Mouse (Mus musculus): ENCODE data around the gene Oaz2. TPM values are rescaled to one million over a fixed set of nuclear protein-coding genes. Genes with fewer than 3 reads are reported as not detected.

The Oaz2 gene
- polyA plus RNA-seq, 1 experiment from 2014 or later, result 204 TPM

DNA sequence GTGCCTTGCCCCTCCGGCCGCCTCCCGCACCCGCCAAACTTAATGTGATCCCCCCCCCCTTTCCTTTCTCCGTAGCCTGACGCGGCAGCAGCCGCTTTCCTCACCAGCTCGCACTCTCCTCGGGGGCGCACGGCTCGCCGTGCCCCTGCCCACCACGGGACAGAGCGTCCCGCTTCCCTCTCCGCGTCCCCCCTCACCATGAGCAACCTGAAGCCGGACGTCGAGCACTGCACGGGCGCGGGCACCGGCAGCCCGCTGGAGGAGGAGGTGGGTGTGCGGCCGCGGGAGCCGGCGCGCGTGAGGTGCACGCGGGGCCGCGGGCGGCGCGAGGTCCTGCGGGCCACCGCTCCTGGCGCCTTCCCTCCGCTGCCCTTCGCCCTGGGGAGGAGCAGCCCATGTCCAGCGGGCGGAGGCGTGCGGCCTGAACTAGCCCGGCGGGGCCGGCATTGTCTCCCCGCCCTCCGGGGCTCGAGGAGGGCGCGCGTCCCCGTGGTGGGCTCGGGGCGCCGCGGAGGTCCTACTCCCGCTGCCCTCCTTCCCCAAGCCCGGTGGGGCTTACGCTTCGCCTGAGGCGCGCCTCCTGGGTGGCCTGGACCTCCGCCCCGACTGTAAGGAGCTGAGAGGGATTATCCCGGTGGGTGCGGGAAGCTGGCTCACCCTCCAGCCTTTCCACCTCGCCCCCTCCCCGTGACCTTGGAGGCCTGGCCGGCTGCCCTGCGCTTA is 37.0 kb upstream of the Oaz2 start:
- peak; percentile 83 for ATAC-seq (ENCODE audit: low FRiP score, low TSS enrichment)
- Histone ChIP-seq H3K4me2 (replicated peaks; ENCODE audit: low read depth, low read length) (peak overlapping the region; percentile 98), H3K4me1 (ENCODE audit: control insufficient read depth, insufficient read depth, low read length) (peaks cover 14% of the 10 kb centered on the region; the same call in 1 of the 2 replicates), H3K9ac (ENCODE audit: low read depth, low read length) (peak overlapping the region; percentile 83), H3K36me3 (ENCODE audit: control insufficient read depth, insufficient read depth, low read length) (no peaks in the 10 kb centered on the region), H3K9me3 (ENCODE audit: control insufficient read depth, low read length) (no peaks in the 10 kb centered on the region), H3K4me3 (ENCODE audit: low read length) (peak overlapping the region; percentile 77), H3K27ac (ENCODE audit: low read depth, low read length) (peak overlapping the region; percentile 20; the same call in 1 of the 2 replicates), H3K27me3 (ENCODE audit: control insufficient read depth, insufficient read depth, low read length) (peaks cover 12% of the 10 kb centered on the region)
- under 1% methylated on average over 63 of the region's 78 CpGs for WGBS

DNA sequence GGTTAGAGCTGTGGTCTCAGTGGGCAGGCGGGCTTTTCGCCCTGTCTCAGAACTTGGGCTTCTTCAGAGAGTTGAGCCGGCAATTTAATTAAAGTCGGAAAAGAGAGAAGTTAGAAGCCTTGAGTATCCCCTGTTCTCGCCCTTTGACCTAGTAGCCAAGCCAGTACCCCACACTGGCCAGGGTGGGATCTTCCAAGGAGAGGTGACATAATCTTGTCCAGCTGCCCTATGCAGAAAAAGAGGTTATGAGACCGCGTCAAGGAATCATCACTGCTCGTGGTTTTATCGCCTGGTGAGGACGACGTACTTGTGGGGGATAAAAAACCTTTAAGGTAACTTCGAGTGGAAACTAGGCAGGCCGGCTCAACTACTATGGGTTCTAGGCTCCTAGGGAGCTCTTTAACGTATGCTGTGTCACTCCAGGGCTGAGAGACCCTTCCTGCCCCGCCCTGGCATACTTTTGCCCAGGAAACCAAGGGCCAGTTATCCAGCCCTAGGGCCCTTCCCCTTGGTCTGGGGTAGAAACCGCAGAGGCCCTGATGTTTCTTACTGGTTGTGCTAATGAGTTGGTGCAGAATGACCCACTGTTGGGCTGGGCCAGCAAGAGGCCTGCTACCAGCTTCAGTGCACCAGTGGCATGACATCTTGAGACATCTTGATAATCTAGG is 36.3 kb upstream of the Oaz2 start:
- Histone ChIP-seq H3K36me3 (ENCODE audit: control insufficient read depth, insufficient read depth, low read length) (no peaks in the 10 kb centered on the region), H3K4me1 (ENCODE audit: control insufficient read depth, insufficient read depth, low read length) (peaks cover 14% of the 10 kb centered on the region; the same call in 1 of the 2 replicates), H3K9ac (ENCODE audit: low read depth, low read length) (peak overlapping the region; percentile 83), H3K27me3 (ENCODE audit: control insufficient read depth, insufficient read depth, low read length) (peaks cover 12% of the 10 kb centered on the region), H3K27ac (ENCODE audit: low read depth, low read length) (no peak overlapping the region), H3K4me2 (replicated peaks; ENCODE audit: low read depth, low read length) (peak overlapping the region; percentile 98), H3K9me3 (ENCODE audit: control insufficient read depth, low read length) (no peaks in the 10 kb centered on the region), H3K4me3 (ENCODE audit: low read length) (peak overlapping the region; percentile 77)
- no peak for ATAC-seq (ENCODE audit: low FRiP score, low TSS enrichment)
- 25% methylated on average over 16 of the region's 16 CpGs for WGBS

DNA sequence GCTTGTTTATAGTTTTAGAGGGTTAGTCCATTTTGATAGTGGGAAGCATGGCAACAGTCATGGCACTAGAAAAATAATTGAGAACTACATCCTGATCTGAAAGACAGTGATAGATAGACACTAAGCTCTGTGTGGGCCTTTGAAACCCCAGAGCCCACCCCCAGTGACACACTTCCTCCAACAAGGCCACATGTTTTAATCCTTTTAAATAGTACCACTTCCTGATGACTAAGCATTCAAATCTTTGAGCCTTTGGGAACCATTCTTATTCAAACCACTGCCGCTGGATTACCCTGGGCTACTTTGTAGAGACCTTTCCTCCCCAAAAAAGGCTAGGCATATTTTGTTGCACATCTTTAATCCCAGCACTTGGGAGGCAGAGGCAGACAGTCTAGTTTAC is 32.0 kb upstream of the Oaz2 start:
- WGBS, result 85% methylated on average over 1 of the region's 1 CpGs
- Histone ChIP-seq H3K36me3 (ENCODE audit: control insufficient read depth, insufficient read depth, low read length) (no peaks in the 10 kb centered on the region), H3K27me3 (ENCODE audit: control insufficient read depth, insufficient read depth, low read length) (no peaks in the 10 kb centered on the region), H3K27ac (ENCODE audit: low read depth, low read length) (no peak overlapping the region), H3K9ac (ENCODE audit: low read depth, low read length) (no peak overlapping the region), H3K9me3 (ENCODE audit: control insufficient read depth, low read length) (no peaks in the 10 kb centered on the region), H3K4me3 (ENCODE audit: low read length) (no peak overlapping the region), H3K4me2 (replicated peaks; ENCODE audit: low read depth, low read length) (no peak overlapping the region), H3K4me1 (ENCODE audit: control insufficient read depth, insufficient read depth, low read length) (peaks cover 20% of the 10 kb centered on the region)
- ATAC-seq (ENCODE audit: low FRiP score, low TSS enrichment), result no peak

DNA sequence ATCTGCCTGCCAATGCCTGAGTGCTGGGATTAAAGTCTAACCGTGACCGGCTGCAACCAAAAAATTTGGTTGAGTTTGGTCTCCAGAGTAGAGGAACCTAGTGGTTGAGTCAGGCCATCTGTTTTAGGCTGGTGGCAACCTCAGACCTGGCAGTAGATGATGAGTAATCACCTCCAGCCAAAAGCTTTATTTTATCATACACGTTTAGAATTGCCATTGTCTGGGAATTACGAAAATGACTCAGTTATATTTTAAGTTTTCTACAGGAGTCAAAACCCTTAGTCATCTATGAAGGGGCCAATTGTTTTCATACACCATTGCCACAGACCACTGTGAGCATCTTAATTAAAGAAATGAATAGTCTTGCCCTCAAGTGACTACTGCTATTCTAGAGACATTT is 30.9 kb upstream of the Oaz2 start:
- Histone ChIP-seq H3K27ac (ENCODE audit: low read depth, low read length) (no peak overlapping the region), H3K36me3 (ENCODE audit: control insufficient read depth, insufficient read depth, low read length) (no peaks in the 10 kb centered on the region), H3K27me3 (ENCODE audit: control insufficient read depth, insufficient read depth, low read length) (no peaks in the 10 kb centered on the region), H3K9me3 (ENCODE audit: control insufficient read depth, low read length) (no peaks in the 10 kb centered on the region), H3K4me2 (replicated peaks; ENCODE audit: low read depth, low read length) (no peak overlapping the region), H3K4me3 (ENCODE audit: low read length) (no peak overlapping the region), H3K4me1 (ENCODE audit: control insufficient read depth, insufficient read depth, low read length) (peaks cover 23% of the 10 kb centered on the region), H3K9ac (ENCODE audit: low read depth, low read length) (no peak overlapping the region)
- no peak for ATAC-seq (ENCODE audit: low FRiP score, low TSS enrichment)
- WGBS, result 89% methylated on average over 4 of the region's 4 CpGs

DNA sequence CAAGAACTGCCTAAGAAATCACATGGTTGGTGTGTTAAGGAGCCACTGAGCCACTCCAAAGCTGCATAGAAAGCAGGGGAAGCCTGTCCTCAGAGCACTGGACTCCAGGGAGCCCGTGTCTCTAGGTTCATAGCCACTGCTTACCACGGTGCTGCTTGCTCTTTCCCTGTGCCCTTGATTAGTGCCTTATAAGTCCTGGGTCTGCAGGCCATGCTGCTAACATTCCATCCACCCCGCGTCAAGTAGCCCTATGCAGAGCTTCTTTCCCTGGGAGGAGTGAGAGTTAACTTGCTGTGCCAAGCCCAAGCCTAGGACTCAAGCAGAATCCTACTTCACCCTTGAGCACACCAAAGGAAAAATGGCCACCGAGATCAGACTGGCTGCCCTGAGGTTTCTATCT is 28.7 kb upstream of the Oaz2 start:
- 54% methylated on average over 5 of the region's 5 CpGs for WGBS

DNA sequence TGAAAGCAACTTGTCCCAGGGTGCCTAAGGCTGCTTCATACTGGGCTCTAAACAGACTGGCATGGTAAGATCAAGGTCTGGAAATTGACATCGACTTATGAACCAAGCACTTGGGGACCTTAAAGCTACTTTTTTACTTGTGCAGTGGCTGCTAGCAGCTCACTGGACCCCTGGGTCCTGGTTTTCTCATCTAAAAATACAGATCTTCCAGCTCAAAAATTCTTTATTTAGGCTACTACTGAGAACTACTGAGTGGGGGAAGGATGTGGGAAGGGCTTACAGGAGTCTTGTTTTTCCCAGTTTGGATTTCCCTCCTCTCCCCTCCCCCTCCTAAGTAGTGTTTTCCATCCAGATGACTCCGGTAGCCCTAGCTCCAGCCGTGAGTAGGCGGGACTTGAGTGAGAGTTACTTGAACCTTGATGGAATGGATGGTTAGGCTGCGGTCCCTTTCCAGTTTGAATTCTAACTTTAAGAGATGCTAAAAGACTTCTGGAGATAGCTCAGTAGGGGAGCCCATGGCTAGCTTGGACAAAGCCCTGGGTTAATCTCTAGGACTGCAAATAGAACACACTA is 26.9 kb upstream of the Oaz2 start:
- Histone ChIP-seq H3K27me3 (ENCODE audit: control insufficient read depth, insufficient read depth, low read length) (no peaks in the 10 kb centered on the region), H3K36me3 (ENCODE audit: control insufficient read depth, insufficient read depth, low read length) (no peaks in the 10 kb centered on the region), H3K9me3 (ENCODE audit: control insufficient read depth, low read length) (no peaks in the 10 kb centered on the region), H3K4me1 (ENCODE audit: control insufficient read depth, insufficient read depth, low read length) (peaks cover 23% of the 10 kb centered on the region), H3K27ac (ENCODE audit: low read depth, low read length) (peak overlapping the region; percentile 18; the same call in 1 of the 2 replicates), H3K4me2 (replicated peaks; ENCODE audit: low read depth, low read length) (peak overlapping the region; percentile 19; the same call in 1 of the 2 replicates), H3K9ac (ENCODE audit: low read depth, low read length) (no peak overlapping the region), H3K4me3 (ENCODE audit: low read length) (no peak overlapping the region)
- peak; percentile 51; the same call in 1 of the 2 replicates for ATAC-seq (ENCODE audit: low FRiP score, low TSS enrichment)
- WGBS, result 6% methylated on average over 5 of the region's 5 CpGs

More for the DNA sequence above, 28.7 kb upstream of the Oaz2 start:
- Histone ChIP-seq H3K9ac (ENCODE audit: low read depth, low read length) (no peak overlapping the region), H3K4me1 (ENCODE audit: control insufficient read depth, insufficient read depth, low read length) (peaks cover 23% of the 10 kb centered on the region), H3K4me3 (ENCODE audit: low read length) (no peak overlapping the region), H3K4me2 (replicated peaks; ENCODE audit: low read depth, low read length) (no peak overlapping the region), H3K27me3 (ENCODE audit: control insufficient read depth, insufficient read depth, low read length) (no peaks in the 10 kb centered on the region), H3K27ac (ENCODE audit: low read depth, low read length) (no peak overlapping the region), H3K9me3 (ENCODE audit: control insufficient read depth, low read length) (no peaks in the 10 kb centered on the region), H3K36me3 (ENCODE audit: control insufficient read depth, insufficient read depth, low read length) (no peaks in the 10 kb centered on the region)
- ATAC-seq (ENCODE audit: low FRiP score, low TSS enrichment), result no peak

DNA sequence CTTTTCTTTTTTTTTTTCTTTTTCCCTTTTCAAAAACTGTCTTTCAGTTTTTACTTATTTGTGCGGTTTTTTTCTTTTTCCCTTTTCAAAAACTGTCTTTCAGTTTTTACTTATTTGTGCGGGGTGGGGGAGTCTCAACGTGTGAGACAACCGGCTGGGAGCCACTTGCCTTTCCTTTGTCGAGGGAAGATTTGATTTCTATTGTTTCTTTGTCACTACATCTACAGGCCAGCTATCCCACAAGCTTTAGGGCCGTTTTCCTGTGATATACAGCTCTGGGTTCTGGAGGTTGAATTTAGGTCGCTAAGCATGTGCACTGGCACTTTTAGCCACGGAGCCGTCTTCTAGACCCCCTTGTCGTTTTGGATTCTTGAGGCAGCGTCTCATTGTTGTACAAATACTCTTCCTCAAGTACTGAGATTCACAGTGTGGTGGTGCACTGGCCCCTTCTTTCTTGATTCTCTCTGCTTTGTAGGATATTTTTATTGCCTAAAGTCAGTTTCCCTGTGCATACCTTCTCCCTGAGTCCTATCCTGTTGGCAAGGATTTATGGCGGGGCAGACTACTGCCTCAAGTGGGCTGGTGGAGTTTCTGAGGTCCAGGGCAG is 26.3 kb upstream of the Oaz2 start:
- Histone ChIP-seq H3K27ac (ENCODE audit: low read depth, low read length) (no peak overlapping the region), H3K27me3 (ENCODE audit: control insufficient read depth, insufficient read depth, low read length) (no peaks in the 10 kb centered on the region), H3K4me3 (ENCODE audit: low read length) (no peak overlapping the region), H3K9me3 (ENCODE audit: control insufficient read depth, low read length) (no peaks in the 10 kb centered on the region), H3K36me3 (ENCODE audit: control insufficient read depth, insufficient read depth, low read length) (no peaks in the 10 kb centered on the region), H3K9ac (ENCODE audit: low read depth, low read length) (no peak overlapping the region), H3K4me2 (replicated peaks; ENCODE audit: low read depth, low read length) (peak overlapping the region; percentile 19; the same call in 1 of the 2 replicates), H3K4me1 (ENCODE audit: control insufficient read depth, insufficient read depth, low read length) (peaks cover 23% of the 10 kb centered on the region)
- no peak for ATAC-seq (ENCODE audit: low FRiP score, low TSS enrichment)
- 6% methylated on average over 12 of the region's 12 CpGs for WGBS

DNA sequence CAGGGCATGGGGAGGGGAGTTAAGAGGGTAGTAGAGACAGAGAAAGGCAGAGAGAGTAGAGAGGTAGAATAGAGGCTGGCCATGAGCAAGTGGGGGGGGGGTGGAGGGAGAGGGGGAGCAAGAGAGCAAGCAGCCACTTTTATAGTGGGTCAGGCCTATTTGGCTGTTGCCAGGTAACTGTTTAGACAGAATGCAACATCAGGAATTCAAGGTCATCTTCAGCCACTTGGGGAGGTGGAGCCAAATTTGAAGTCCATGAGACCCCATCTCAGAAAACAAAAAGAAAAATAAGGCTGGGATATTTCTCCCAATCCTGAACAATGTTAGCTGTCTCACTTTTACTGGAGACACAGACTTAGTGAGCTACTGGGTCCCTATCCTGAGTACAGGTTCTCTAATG is 25.3 kb upstream of the Oaz2 start:
- Histone ChIP-seq H3K36me3 (ENCODE audit: control insufficient read depth, insufficient read depth, low read length) (no peaks in the 10 kb centered on the region), H3K4me2 (replicated peaks; ENCODE audit: low read depth, low read length) (no peak overlapping the region), H3K4me3 (ENCODE audit: low read length) (no peak overlapping the region), H3K4me1 (ENCODE audit: control insufficient read depth, insufficient read depth, low read length) (peaks cover 23% of the 10 kb centered on the region), H3K27ac (ENCODE audit: low read depth, low read length) (no peak overlapping the region), H3K9me3 (ENCODE audit: control insufficient read depth, low read length) (no peaks in the 10 kb centered on the region), H3K27me3 (ENCODE audit: control insufficient read depth, insufficient read depth, low read length) (no peaks in the 10 kb centered on the region), H3K9ac (ENCODE audit: low read depth, low read length) (no peak overlapping the region)
- ATAC-seq (ENCODE audit: low FRiP score, low TSS enrichment), result no peak

Measured in kidney, embryonic 14.5 days (tissue).